Mouse (Mus musculus) liver, embryonic 13.5 days (tissue): ENCODE measurements around the gene Aamp. TPM values are rescaled to one million over a fixed set of nuclear protein-coding genes. Genes with fewer than 3 reads are reported as not detected.
"Not testable (repeated sequence)": the region's sequence is repeated elsewhere in the genome, so short reads cannot be mapped to it uniquely, and the experiment has no call there.

Experiments
- ATAC-seq: fragments of 200-750 bp; cut with Nextera tagmentation; 2 replicates; pipeline ENCODE4 v1.8.0; 2017; ENCODE audit warnings: low read depth, mild to moderate bottlenecking, moderate number of reproducible peaks, moderate library complexity
- DNase-seq: peaks from one replicate; pipeline ENCODE4 v3.0.0; 2022
- H3K27ac ChIP-seq: fragments of 300-500 bp; sonication (generic); 2 replicates; pipeline ENCODE4 v1.5.1; 2015; ENCODE audit warnings: moderate library complexity, mild to moderate bottlenecking, inconsistent platforms
- H3K27me3 ChIP-seq: fragments of 300-500 bp; sonication (generic); 2 replicates; pipeline ENCODE4 v1.6.1; 2015; ENCODE audit warnings: mild to moderate bottlenecking, inconsistent platforms
- H3K36me3 ChIP-seq: fragments of 300-500 bp; sonication (generic); 2 replicates; pipeline ENCODE4 v1.6.1; 2015; ENCODE audit warnings: mild to moderate bottlenecking, inconsistent platforms
- H3K4me1 ChIP-seq: fragments of 300-500 bp; sonication (generic); replicated peaks from 2 replicates; pipeline ENCODE4 v1.6.1; 2015; ENCODE audit warnings: inconsistent platforms
- H3K4me2 ChIP-seq: fragments of 300-500 bp; sonication (generic); 2 replicates; pipeline ENCODE4 v1.6.1; 2015; ENCODE audit warnings: inconsistent platforms, mild to moderate bottlenecking, moderate library complexity
- H3K4me3 ChIP-seq: fragments of 300-500 bp; sonication (generic); replicated peaks from 2 replicates; pipeline ENCODE4 v1.5.1; 2015; ENCODE audit warnings: mild to moderate bottlenecking, inconsistent platforms
- H3K9ac ChIP-seq: fragments of 300-500 bp; sonication (generic); 2 replicates; pipeline ENCODE4 v1.6.1; 2015; ENCODE audit warnings: mild to moderate bottlenecking, inconsistent platforms
- H3K9me3 ChIP-seq: fragments of 300-500 bp; sonication (generic); replicated peaks from 2 replicates; pipeline ENCODE4 v1.6.1; 2016; ENCODE audit warnings: inconsistent platforms
- WGBS: fragments of 180-500 bp; shearing (Covaris S2); methylation state at CpG from one replicate; pipeline ENCODE4 v1.1.7; 2015; ENCODE audit not compliant: insufficient replicate concordance; 5-methylcytosine and 5-hydroxymethylcytosine counted together
- polyA plus RNA-seq: library from polyadenylated mRNA; unstranded; fragments of >200 nt; fragmentation: Nextera tagmentation; extraction: Ambion mirVana; gene quantifications from 2 replicates; pipeline ENCODE4 v1.2.1, GENCODE M21; 2015

Aamp gene
- polyA plus RNA-seq, 1 experiment from 2014 or later = 104 TPM

DNA sequence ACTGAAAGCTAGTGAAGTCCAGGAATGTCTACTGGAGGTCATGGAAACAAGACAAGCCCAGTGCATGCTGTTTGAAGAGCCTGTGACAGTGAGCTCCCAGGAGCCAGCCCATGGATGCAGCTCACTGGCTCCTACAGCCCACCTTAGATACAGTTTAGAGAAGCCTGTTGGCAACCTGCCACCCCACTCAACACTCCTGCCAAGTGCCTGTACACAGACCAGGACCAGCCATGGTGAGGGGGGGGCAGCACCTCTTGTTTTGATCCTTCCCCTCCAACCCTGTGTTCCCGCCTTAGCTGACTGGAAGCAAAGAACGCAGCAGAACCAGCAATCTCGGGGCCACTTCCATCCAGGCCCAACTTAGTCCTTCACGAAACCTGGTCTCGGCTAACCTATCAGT is 5.6 kb upstream of the Aamp start:
- Histone ChIP-seq H3K4me2 (no peak overlapping the region), H3K27ac (peak overlapping the region; percentile 9; the same call in 1 of the 2 replicates), H3K9me3 (no peaks in the 10 kb centered on the region), H3K4me3 (no peak overlapping the region), H3K9ac (no peak overlapping the region), H3K27me3 (no peaks in the 10 kb centered on the region), H3K4me1 (peaks cover 69% of the 10 kb centered on the region), H3K36me3 (peaks cover 58% of the 10 kb centered on the region)
- ATAC-seq (no peak), DNase-seq (no peak)
- WGBS = 86% methylated on average over 5 of the region's 5 CpGs

DNA sequence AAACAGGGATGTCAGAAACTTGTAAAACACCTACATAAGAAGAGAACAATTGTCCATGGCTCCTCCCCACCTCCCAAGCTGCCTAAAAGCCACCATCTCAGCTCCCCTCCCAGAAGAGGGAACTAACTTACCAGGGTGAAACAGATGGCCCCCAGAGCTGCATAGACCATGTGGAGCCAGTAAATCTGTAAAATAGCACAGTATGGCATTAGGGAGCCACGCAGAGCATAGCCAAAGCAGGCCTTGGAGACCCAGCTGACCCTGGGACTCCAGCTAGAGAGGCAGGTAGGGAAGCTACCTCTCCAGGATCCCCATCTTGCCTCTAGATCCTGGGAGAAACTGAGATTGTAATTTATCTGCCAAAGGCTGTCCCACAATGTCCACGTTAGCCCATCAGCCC is 5.2 kb upstream of the Aamp start:
- Histone ChIP-seq H3K4me3 (no peak overlapping the region), H3K36me3 (peaks cover 58% of the 10 kb centered on the region), H3K4me1 (peaks cover 65% of the 10 kb centered on the region), H3K4me2 (no peak overlapping the region), H3K9ac (no peak overlapping the region), H3K27me3 (no peaks in the 10 kb centered on the region), H3K27ac (0 out of 2 replicates have a peak overlapping the region, but pooled peaks have one; percentile 21), H3K9me3 (no peaks in the 10 kb centered on the region)
- WGBS = 80% methylated on average over 2 of the region's 2 CpGs
- no peak for ATAC-seq
- DNase-seq = no peak

DNA sequence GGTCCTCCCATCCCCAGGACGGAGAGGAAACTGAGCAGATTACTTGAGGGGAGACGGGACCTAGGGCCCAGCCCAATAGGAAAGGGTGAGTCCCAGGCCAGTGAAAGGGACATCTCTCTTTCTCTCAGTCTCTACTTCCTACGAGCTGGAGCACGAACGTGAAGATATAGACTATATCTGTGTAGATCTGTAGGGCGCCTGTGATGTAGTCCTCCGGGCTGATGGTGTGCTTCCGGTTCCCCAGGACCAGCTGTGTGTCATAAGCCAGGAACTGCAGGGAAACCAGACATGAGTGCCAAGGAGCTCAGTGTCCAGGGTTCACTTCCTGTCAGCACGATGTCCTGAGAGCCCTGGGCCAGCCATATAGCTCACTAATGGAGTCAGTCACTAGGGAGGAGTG is 4.7 kb upstream of the Aamp start:
- ATAC-seq = no peak
- H3K4me3 ChIP-seq = no peak overlapping the region
- peaks cover 60% of the 10 kb centered on the region for H3K4me1 ChIP-seq
- peaks cover 56% of the 10 kb centered on the region for H3K36me3 ChIP-seq
- no peaks in the 10 kb centered on the region for H3K9me3 ChIP-seq
- 0 out of 2 replicates have a peak overlapping the region, but pooled peaks have one; percentile 21 for H3K27ac ChIP-seq
- WGBS = 78% methylated on average over 9 of the region's 9 CpGs
- no peak for DNase-seq
- no peak overlapping the region for H3K9ac ChIP-seq
- H3K27me3 ChIP-seq = no peaks in the 10 kb centered on the region
- no peak overlapping the region for H3K4me2 ChIP-seq

DNA sequence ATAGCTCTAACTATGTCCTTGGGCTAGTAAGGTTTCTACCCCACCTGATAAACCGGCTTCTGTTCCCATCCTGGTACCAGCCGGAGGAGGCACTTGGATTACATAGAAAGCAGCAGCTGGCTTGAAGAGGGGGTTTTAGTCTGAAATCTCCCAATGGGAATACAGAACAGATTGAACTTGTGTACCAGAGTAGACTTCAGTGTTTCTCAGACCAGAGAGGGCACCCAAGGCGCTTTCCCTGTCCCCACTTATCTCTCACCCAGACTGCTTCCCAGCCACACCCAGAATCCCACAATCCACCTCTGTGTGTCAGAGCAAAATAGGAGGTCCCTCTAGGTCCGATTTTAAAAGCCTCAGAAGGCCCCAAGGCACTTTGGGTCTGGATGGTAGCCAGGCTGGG is 3.8 kb upstream of the Aamp start:
- H3K4me3 ChIP-seq = no peak overlapping the region
- H3K27ac ChIP-seq = peak overlapping the region; percentile 21; the same call in 1 of the 2 replicates
- H3K9me3 ChIP-seq = no peaks in the 10 kb centered on the region
- no peak overlapping the region for H3K4me2 ChIP-seq
- no peak for ATAC-seq
- peaks cover 48% of the 10 kb centered on the region for H3K36me3 ChIP-seq
- peaks cover 59% of the 10 kb centered on the region for H3K4me1 ChIP-seq
- no peak for DNase-seq
- peak overlapping the region; percentile 30 for H3K9ac ChIP-seq
- H3K27me3 ChIP-seq = no peaks in the 10 kb centered on the region
- 58% methylated on average over 4 of the region's 4 CpGs for whole genome bisulfite sequencing

DNA sequence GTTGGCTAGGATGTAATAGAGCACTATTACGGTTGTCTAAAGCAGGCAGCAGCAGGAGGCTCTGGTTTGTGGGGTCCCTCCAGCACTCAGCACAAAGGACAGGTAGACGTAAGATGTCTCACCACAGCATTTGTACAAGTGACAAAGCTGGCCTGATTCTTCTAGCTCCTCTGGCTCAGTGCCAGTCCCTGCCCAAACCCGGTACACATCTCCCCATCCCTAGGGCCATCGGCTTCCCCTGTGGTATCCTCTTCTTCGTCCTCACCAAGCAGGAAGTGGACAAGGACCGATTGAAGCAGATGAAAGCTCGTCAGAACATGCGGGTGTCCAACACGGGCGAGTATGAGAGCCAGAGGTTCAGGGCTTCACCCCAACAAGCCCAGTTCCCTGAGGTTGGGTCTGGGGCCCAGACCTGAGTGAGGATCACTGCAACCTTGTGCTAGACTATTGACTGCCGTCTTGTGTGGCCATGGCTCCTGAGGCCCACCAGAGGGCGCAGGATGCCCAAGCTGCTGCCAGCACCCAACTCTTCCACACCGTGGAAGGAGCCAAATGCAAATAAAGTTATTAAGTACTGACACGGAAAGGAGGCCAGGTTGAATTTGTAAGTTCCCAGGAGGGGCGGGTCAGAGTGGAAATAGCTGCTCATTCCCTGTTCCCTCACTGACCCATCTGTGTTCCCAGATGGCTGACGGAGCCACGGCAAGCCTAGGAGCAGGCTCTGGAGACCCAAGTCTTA is 2.5 kb upstream of the Aamp start:
- H3K4me3 ChIP-seq, ATAC-seq, H3K9ac ChIP-seq, H3K4me2 ChIP-seq, H3K27me3 ChIP-seq, H3K9me3 ChIP-seq, DNase-seq, H3K27ac ChIP-seq: not testable (repeated sequence)
- 52% methylated on average over 16 of the region's 17 CpGs for WGBS
- H3K4me1 ChIP-seq = peaks cover 67% of the 10 kb centered on the region
- H3K36me3 ChIP-seq = peaks cover 45% of the 10 kb centered on the region

DNA sequence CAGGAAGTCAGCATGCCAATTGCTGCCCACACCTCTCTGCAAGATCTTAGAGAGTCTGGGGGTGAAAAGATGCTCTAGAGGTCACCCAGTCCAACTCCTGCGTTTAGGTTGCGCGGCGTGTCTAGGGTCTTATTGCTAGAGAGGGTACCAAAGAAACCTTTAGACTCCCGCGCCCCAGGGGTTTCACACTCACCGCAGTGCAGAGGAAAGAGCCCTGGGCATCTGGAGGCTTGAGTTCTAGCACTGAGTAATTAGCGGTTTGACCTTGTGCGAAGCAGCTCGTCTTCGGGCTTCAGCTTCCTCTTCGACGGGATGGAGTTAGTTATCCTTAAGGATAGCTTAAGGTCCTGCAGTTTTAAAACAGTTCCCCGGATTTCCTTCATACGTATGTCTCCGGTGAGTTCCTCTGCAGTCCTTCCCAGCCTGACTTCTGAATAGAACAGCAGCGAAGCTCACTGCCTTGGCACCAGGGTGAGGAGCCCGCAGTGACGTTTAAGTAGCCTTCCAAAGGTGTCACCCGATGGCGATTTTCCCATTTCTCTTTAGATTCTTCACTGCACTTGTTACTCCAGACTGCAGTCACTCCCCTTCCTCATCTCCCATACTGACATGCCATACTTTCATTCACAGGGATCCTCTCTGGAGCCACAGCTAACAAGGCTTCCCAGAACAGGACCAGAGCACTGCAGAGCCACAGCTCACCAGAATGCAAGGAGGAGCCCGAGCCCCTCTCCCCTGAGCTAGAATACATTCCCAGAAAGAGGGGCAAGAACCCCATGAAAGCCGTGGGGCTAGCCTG is 873 bp upstream of the Aamp start:
- Histone ChIP-seq H3K9me3 (no peaks in the 10 kb centered on the region), H3K27me3 (no peaks in the 10 kb centered on the region), H3K4me2 (peak overlapping the region; percentile 87), H3K9ac (peak overlapping the region; percentile 82), H3K36me3 (peaks cover 48% of the 10 kb centered on the region), H3K4me1 (peaks cover 64% of the 10 kb centered on the region), H3K4me3 (peak overlapping the region; percentile 82), H3K27ac (peak overlapping the region; percentile 9)
- 3% methylated on average over 23 of the region's 23 CpGs for WGBS
- DNase-seq = no peak
- no peak for ATAC-seq

DNA sequence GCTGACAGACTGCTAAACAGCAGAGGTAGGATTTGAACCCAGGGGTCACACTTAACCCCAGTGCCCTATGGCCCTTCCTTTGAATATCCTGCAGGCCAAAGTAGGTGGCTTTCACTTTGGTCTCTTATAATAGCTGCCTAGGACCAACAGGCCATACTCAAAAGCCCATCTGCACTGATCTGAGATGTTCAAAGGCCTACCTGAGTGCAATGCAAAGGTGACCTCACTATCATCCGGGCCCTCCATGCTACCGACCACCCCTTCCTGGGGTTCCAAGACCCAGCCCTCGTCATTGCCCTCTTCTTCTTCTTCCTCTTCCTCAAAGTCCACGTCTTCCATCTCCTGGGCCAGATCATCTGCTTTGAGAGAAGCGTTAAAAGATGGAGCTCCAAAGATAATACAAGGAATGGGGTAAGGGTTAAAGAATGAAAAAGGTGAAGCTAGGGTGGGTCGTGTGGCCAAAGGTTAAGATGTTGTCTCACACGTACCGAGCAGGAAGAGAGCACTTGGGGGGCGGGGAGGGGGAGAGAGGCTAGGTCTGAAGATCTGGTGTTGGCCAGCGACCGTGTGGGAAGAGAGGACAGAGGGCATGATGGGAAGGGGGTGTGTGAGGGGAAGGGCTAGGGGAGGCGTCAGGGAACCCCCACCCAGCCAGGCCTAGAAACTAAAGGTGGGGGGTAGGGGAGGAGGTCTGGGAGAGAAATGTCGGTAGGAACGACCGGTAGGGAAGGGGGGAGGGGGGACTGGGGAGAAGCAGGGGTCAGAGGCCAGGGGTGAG is 663 bp downstream of the Aamp start:
- no peaks in the 10 kb centered on the region for H3K27me3 ChIP-seq
- ATAC-seq (peak; percentile 19), DNase-seq (peak; percentile 39)
- H3K9me3 ChIP-seq = no peaks in the 10 kb centered on the region
- WGBS = 7% methylated on average over 15 of the region's 15 CpGs
- H3K4me3 ChIP-seq = peak overlapping the region; percentile 87
- peaks cover 50% of the 10 kb centered on the region for H3K4me1 ChIP-seq
- peak overlapping the region; percentile 91 for H3K4me2 ChIP-seq
- H3K9ac ChIP-seq = peak overlapping the region; percentile 86
- H3K36me3 ChIP-seq = peaks cover 48% of the 10 kb centered on the region
- H3K27ac ChIP-seq = peak overlapping the region; percentile 87

DNA sequence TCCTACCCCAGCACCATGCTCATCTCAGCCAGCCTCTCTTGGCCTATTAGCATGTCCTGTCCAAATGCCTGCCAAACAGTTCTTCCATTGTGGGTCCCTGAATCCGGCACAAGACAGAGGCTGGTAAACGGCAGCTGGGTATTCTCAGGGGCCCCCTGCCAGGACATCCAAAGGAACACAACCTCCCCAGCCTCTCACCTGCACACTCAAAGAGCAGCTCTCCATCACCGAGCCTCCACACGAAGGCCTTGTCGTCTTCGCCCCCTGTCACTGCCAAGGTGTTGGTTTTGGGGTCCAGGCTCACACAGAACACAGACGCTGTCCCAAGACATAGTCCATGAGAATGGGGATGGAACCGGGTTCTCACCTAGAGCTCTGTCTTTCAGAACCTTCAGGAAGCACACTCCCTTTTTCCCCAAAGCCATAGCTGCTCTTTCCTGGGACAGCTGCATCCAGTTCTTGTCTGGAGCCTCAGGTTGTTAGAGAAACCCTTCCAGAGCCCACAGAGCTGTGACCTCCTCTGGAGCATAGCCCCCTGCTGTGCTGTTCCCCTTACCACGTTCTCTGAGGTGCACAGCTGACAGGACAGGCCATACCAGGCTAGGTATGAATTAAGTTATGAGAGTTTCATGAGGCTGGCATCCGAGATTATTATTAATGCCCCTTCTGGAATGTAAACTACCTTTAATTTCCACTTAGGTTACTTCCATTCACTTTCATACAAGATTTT is 1.5 kb downstream of the Aamp start:
- ATAC-seq (no peak), DNase-seq (no peak)
- peaks cover 46% of the 10 kb centered on the region for H3K4me1 ChIP-seq
- no peaks in the 10 kb centered on the region for H3K9me3 ChIP-seq
- H3K27me3 ChIP-seq = no peaks in the 10 kb centered on the region
- WGBS = 83% methylated on average over 10 of the region's 10 CpGs
- 0 out of 2 replicates have a peak overlapping the region, but pooled peaks have one; percentile 3 for H3K4me3 ChIP-seq
- peak overlapping the region; percentile 29; the same call in 1 of the 2 replicates for H3K27ac ChIP-seq
- peaks cover 44% of the 10 kb centered on the region for H3K36me3 ChIP-seq
- H3K9ac ChIP-seq = peak overlapping the region; percentile 26; the same call in 1 of the 2 replicates
- peak overlapping the region; percentile 91 for H3K4me2 ChIP-seq

DNA sequence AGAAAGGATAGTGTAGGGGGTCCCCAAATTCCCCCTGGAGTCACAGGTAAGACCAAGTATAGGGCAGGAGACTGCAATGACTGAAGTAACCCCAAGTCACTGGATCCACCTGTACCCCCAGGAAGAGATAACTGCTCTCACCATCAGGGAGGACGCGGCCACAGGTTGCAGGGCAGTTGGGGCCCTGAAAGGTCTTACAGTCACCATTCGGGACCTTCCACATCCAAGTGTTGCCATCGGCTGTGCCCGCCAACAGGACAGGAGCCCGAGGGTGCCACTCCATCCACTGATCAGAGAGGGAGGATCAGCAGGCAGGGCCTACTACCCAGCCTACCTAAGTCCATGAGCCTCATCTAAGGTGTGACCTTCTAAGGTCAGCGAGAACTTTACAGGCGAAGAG is 2.7 kb downstream of the Aamp start:
- Histone ChIP-seq H3K4me3 (no peak overlapping the region), H3K4me1 (peaks cover 43% of the 10 kb centered on the region), H3K9ac (no peak overlapping the region), H3K36me3 (peaks cover 41% of the 10 kb centered on the region), H3K4me2 (no peak overlapping the region), H3K27me3 (no peaks in the 10 kb centered on the region; the same call in 1 of the 2 replicates), H3K9me3 (no peaks in the 10 kb centered on the region), H3K27ac (no peak overlapping the region)
- 81% methylated on average over 8 of the region's 8 CpGs for WGBS
- DNase-seq = no peak
- no peak for ATAC-seq

DNA sequence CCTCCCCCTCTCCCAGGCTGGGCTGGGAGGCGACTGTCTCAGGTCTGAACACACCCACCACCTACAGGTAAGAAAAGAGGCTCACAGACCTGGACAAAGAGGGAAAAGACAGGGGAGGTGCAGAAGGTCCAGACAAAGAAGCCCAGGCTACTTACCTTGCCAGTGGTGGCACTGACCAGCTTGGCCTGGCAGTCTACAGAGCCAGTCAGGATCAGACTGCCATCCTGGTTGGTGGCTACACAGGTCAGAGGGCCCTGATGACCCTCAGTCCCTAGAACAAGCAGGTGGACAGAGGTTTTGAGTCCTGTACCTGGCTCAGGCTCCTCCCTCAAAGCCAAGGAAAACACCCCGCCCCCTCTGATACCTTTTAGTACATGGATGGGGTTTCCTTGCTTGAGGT is 3.2 kb downstream of the Aamp start:
- Histone ChIP-seq H3K9me3 (no peaks in the 10 kb centered on the region), H3K4me1 (peaks cover 41% of the 10 kb centered on the region), H3K4me2 (no peak overlapping the region), H3K4me3 (no peak overlapping the region), H3K27me3 (no peaks in the 10 kb centered on the region; the same call in 1 of the 2 replicates), H3K36me3 (peaks cover 41% of the 10 kb centered on the region), H3K9ac (no peak overlapping the region), H3K27ac (no peak overlapping the region)
- DNase-seq (no peak), ATAC-seq (no peak)
- WGBS = 54% methylated on average over 2 of the region's 2 CpGs
